Mouse (Mus musculus): Measurements from ENCODE around the gene Ctnnbl1. TPM values are rescaled to one million over a fixed set of nuclear protein-coding genes. Genes with fewer than 3 reads are reported as not detected.
A peak's percentile ranks its signal among the peaks of the same experiment; 100 is the strongest.

Ctnnbl1 gene
- total RNA-seq, 2 experiments from 2014 or later: 33.5 to 35.2 TPM

- DNase-seq (ENCODE audit: low spot score in 2 of 2): no peak
Measured at GRCm38 (mm10) chr2:157818576-157819320, 81.5 kb downstream of the Ctnnbl1 start.

- DNase-seq (ENCODE audit: low spot score in 2 of 2): no peak
Measured at GRCm38 (mm10) chr2:157819401-157819800, 82.2 kb downstream of the Ctnnbl1 start.

- DNase-seq (ENCODE audit: low spot score in 2 of 2): no peak
Measured at GRCm38 (mm10) chr2:157821259-157821658, 84.1 kb downstream of the Ctnnbl1 start.

GRCm38 (mm10) chr2:157823456-157823855 is 86.3 kb downstream of the Ctnnbl1 start:
- DNase-seq (ENCODE audit: low spot score in 2 of 2): no peak

GRCm38 (mm10) chr2:157824249-157824648 is 87.0 kb downstream of the Ctnnbl1 start:
- DNase-seq (ENCODE audit: low spot score in 2 of 2): no peak

- no peak for DNase-seq (ENCODE audit: low spot score in 2 of 2)
Measured at GRCm38 (mm10) chr2:157830101-157830500, 92.9 kb downstream of the Ctnnbl1 start.

GRCm38 (mm10) chr2:157830620-157831354 is 93.6 kb downstream of the Ctnnbl1 start:
- DNase-seq (ENCODE audit: low spot score in 2 of 2): no peak

- DNase-seq (ENCODE audit: low spot score in 2 of 2): no peak
Measured at GRCm38 (mm10) chr2:157837050-157837449, 99.8 kb downstream of the Ctnnbl1 start.

GRCm38 (mm10) chr2:157838206-157838923 is 101.2 kb downstream of the Ctnnbl1 start:
- DNase-seq (ENCODE audit: low spot score in 2 of 2): peak in 1 of 2 experiments; percentile 60

GRCm38 (mm10) chr2:157840641-157841078 is 103.5 kb downstream of the Ctnnbl1 start:
- DNase-seq (ENCODE audit: low spot score in 2 of 2): no peak

GRCm38 (mm10) chr2:157841121-157841520 is 103.9 kb downstream of the Ctnnbl1 start:
- no peak for DNase-seq (ENCODE audit: low spot score in 2 of 2)

GRCm38 (mm10) chr2:157844746-157845145 is 107.5 kb downstream of the Ctnnbl1 start:
- DNase-seq (ENCODE audit: low spot score in 2 of 2): no peak

GRCm38 (mm10) chr2:157845831-157846230 is 108.6 kb downstream of the Ctnnbl1 start:
- no peak for DNase-seq (ENCODE audit: low spot score in 2 of 2)

GRCm38 (mm10) chr2:157853135-157853534 is 115.9 kb downstream of the Ctnnbl1 start:
- DNase-seq (ENCODE audit: low spot score in 2 of 2): no peak

GRCm38 (mm10) chr2:157855814-157856213 is 118.6 kb downstream of the Ctnnbl1 start:
- no peak for DNase-seq (ENCODE audit: low spot score in 2 of 2)

GRCm38 (mm10) chr2:157857496-157857895 is 120.3 kb downstream of the Ctnnbl1 start:
- DNase-seq (ENCODE audit: low spot score in 2 of 2): no peak

GRCm38 (mm10) chr2:157858317-157858716 is 121.1 kb downstream of the Ctnnbl1 start:
- DNase-seq (ENCODE audit: low spot score in 2 of 2): no peak

- peak; percentile 13 to 39 for DNase-seq (ENCODE audit: low spot score in 2 of 2)
Measured at GRCm38 (mm10) chr2:157859046-157859701, 122.0 kb downstream of the Ctnnbl1 start.

GRCm38 (mm10) chr2:157861273-157861944 is 124.2 kb downstream of the Ctnnbl1 start:
- DNase-seq (ENCODE audit: low spot score in 2 of 2): no peak

GRCm38 (mm10) chr2:157862306-157862705 is 125.1 kb downstream of the Ctnnbl1 start:
- DNase-seq (ENCODE audit: low spot score in 2 of 2): no peak

- DNase-seq (ENCODE audit: low spot score in 2 of 2): no peak
Measured at GRCm38 (mm10) chr2:157867126-157867525, 129.9 kb downstream of the Ctnnbl1 start.

Measured in layer of hippocampus, adult 18-20 months (tissue).